Mouse (Mus musculus): ENCODE data around the gene Fndc4.

- TF ChIP-seq POLR2A (IDR thresholded peaks at IDR 0.05; ENCODE audit: low read depth, low read length) (no peak), CTCF (IDR thresholded peaks at IDR 0.05; ENCODE audit: extremely low read depth, insufficient read depth, insufficient read length, insufficient replicate concordance) (no peak)
Observed at GRCm38 (mm10) chr5:31297047-31297757, 1.3 kb upstream of the Fndc4 start, which contains the start of gene Gckr.

All from spleen, adult 2 months (tissue).